Mouse (Mus musculus): ENCODE results near the gene 9130019O22Rik. TPM values are rescaled to one million over a fixed set of nuclear protein-coding genes. Genes with fewer than 3 reads are reported as not detected.
"Not testable (repeated sequence)": the region's sequence is repeated elsewhere in the genome, so short reads cannot be mapped to it uniquely, and the experiment has no call there.

The 9130019O22Rik gene
- polyA plus RNA-seq, 1 experiment: 0.02 TPM

DNA sequence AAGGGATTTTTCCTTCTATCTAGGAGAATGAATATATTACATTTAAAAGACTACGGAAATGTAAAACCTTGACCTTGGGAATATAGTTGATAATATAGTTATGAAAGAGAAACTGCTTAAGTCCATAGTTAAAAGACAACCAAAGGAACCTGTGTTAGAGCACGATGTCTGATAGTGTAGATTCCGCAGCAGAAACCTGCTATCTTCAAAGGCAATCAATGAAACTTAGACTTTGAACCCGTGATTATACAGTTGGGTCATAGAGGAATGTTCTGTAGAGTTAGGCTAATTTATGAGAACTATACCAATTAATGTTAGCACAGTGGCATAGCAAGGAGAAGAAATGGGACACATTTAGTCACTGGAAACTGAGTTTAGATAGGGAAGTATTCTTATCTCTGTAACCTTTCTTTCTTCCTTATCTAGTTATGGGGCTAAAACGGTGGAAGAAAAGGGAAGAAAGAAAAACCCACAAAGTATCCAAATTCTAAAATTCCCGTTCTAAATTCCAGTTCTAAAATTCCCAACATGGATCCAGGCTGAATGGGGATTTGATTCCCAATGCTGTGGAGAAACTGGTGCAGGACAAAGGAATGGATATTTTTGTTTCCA, 8.6 kb downstream of the 9130019O22Rik start:
- H3K36me3 ChIP-seq (ENCODE audit: control insufficient read depth): peaks cover 14% of the 10 kb centered on the region
- peaks cover 27% of the 10 kb centered on the region for H3K4me1 ChIP-seq (ENCODE audit: control insufficient read depth)
- no peak overlapping the region for H3K4me3 ChIP-seq (replicated peaks)
- H3K27me3 ChIP-seq (ENCODE audit: control insufficient read depth): no peaks in the 10 kb centered on the region
- H3K9me3 ChIP-seq (ENCODE audit: control insufficient read depth, low read length): peaks cover 8% of the 10 kb centered on the region
- TF ChIP-seq GATA1 (IDR thresholded peaks at IDR 0.05; ENCODE audit: low read length) (no peak), TAL1 (IDR thresholded peaks at IDR 0.05; ENCODE audit: low read length) (no peak)

DNA sequence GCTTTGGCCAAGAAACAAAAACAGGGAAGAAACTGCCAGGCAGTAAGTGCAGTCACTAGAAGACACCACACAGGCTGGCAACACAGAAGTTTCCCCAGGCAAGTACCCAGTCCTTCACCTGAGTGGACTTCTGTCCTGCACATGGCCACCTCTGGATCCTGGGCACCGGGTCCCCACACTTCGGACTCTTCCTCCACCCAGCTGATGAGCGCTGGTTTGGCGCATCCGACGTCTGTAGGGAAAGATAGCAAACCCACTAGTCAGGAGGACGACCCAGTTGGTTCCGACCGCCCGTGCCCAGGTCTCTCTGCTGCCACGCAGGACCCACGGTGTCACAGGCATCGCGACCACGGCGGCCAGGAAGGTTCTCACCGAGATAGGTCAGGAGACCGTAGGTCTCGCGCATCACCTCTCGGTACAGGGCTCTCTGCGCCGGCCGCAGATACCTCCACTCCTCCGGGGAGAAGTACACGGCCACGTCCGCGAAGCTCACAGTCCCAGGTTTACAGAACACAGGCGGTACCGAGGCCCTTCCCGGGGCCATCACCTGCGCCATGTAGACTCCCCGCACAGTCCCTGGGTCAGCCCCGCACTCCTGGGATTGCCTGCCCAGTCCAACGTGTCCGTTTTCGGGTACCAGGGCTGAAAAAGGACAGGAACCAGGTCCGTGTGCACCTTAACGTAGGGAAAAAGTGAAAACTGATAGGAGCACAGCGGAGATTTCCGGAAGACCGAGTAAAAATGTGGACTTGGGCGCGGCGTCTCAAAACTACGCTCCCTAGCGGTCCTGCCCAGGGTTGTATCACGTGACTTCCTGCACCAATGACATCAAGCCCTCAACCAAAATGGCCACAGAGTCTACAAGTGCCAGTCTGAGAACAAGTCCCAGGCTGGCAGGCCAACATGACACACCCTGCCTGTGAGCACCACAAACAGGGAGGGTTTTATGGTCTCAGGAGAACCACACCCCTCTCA, 11.4 kb downstream of the 9130019O22Rik start, which contains the start of gene Zfp747:
Gene Zfp747, minus strand, starts transcription at position 780 of the 975 bp plus-strand sequence.
- Histone ChIP-seq H3K4me3 (replicated peaks) (peak within 1 kb of the TSS; percentile 91), H3K36me3 (ENCODE audit: control insufficient read depth) (peaks cover 10% of the 10 kb centered on the region), H3K4me1 (ENCODE audit: control insufficient read depth) (peaks cover 32% of the 10 kb centered on the region)
- not testable (repeated sequence) for H3K27me3 ChIP-seq (ENCODE audit: control insufficient read depth); H3K9me3 ChIP-seq (ENCODE audit: control insufficient read depth, low read length)

DNA sequence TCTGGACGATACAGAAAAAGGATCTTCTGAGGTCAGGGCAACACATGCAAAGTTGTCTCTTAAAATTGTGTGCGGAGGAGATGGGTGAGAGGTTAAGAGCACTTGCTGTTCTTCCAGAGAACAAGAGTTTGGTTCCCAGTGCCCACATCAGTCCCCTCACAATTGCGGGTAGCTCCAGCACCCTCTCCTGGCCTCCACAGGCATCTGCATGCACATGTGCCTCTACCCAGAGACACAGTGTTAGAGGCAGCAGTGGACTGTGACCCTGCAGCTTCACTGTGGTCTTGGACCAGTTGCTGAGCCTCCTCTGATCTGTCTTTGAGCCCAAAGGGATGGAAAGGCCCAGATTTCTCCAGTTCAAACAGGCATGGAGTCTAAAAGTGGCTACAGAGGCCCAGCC, 15.1 kb downstream of the 9130019O22Rik start:
- H3K9me3 ChIP-seq (ENCODE audit: control insufficient read depth, low read length); H3K27me3 ChIP-seq (ENCODE audit: control insufficient read depth); H3K4me3 ChIP-seq (replicated peaks): not testable (repeated sequence)
- Histone ChIP-seq H3K36me3 (ENCODE audit: control insufficient read depth) (peaks cover 10% of the 10 kb centered on the region), H3K4me1 (ENCODE audit: control insufficient read depth) (peaks cover 23% of the 10 kb centered on the region)

DNA sequence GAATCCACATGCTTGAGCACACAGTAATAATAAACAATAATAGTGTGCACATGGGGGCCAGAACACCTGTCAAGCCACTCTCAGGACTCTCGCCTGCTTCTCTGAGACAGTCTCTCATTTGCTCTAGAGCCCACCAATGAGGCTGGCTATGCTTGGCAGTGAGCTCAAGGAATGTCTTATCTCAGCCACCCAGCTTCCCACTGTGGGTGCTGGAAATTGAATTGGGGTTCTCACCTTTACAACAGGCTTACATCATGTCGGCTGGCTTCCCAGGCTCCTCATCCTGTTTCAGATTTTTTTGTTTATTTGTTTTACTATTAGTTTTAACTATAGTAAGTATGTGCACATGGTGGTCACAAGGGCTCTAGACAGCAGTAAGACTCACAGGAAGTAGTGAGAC, 15.8 kb downstream of the 9130019O22Rik start:
- TF ChIP-seq GATA1 (IDR thresholded peaks at IDR 0.05; ENCODE audit: low read length) (no peak), TAL1 (IDR thresholded peaks at IDR 0.05; ENCODE audit: low read length) (no peak)
- Histone ChIP-seq H3K4me3 (replicated peaks) (no peak overlapping the region), H3K36me3 (ENCODE audit: control insufficient read depth) (peaks cover 10% of the 10 kb centered on the region), H3K27me3 (ENCODE audit: control insufficient read depth) (no peaks in the 10 kb centered on the region), H3K4me1 (ENCODE audit: control insufficient read depth) (peaks cover 20% of the 10 kb centered on the region), H3K9me3 (ENCODE audit: control insufficient read depth, low read length) (peaks cover 4% of the 10 kb centered on the region; the same call in 1 of the 2 replicates)

DNA sequence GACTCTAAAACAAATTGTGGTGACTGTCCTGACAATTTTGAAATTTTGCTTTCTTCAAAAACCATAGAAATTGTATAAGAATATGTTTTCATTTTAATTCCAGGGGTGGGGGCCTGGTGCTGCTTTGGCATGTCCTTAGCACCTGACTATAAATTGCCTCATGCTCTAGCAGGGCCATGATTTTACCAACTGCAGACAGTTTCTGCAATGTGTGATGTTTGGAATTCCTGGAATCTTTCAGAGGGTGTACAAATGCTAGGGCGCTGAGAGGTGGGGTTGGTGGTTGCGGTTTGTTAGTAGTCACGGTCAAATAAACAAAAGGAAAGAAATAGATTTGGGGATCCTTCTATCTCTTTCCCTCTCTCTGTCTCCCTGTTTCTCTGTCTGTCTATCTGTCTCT, 20.7 kb downstream of the 9130019O22Rik start:
- no peaks in the 10 kb centered on the region for H3K9me3 ChIP-seq (ENCODE audit: control insufficient read depth, low read length)
- H3K27me3 ChIP-seq (ENCODE audit: control insufficient read depth): peaks cover 29% of the 10 kb centered on the region
- no peaks in the 10 kb centered on the region for H3K36me3 ChIP-seq (ENCODE audit: control insufficient read depth)
- no peak overlapping the region for H3K4me3 ChIP-seq (replicated peaks)
- no peak for TF ChIP-seq TAL1 (IDR thresholded peaks at IDR 0.05; ENCODE audit: low read length)
- TF ChIP-seq GATA1 (IDR thresholded peaks at IDR 0.05; ENCODE audit: low read length): no peak
- H3K4me1 ChIP-seq (ENCODE audit: control insufficient read depth): peaks cover 11% of the 10 kb centered on the region

DNA sequence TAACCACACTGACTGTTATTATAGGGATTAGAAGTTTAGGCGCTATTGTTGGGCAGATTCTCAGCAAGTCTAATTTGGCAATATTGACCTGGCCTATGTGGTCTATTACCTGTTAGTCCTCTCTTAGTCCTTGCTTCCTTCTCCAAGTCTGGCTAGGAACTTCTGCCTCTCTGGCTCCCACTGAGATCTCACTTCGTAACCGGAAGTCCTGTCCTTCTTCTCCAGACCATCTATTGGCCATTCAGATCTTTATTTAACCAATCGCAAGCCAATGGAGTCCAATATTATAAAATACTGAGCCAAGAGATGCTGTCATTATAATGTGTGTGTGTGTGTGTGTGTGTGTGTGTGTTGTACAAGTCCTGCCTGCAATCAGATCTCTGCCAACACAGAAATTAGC, 22.8 kb downstream of the 9130019O22Rik start:
- no peaks in the 10 kb centered on the region for H3K36me3 ChIP-seq (ENCODE audit: control insufficient read depth)
- H3K27me3 ChIP-seq (ENCODE audit: control insufficient read depth): peaks cover 41% of the 10 kb centered on the region
- H3K4me3 ChIP-seq (replicated peaks): no peak overlapping the region
- H3K9me3 ChIP-seq (ENCODE audit: control insufficient read depth, low read length): no peaks in the 10 kb centered on the region
- no peak for TF ChIP-seq TAL1 (IDR thresholded peaks at IDR 0.05; ENCODE audit: low read length)
- no peak for TF ChIP-seq GATA1 (IDR thresholded peaks at IDR 0.05; ENCODE audit: low read length)
- peaks cover 10% of the 10 kb centered on the region for H3K4me1 ChIP-seq (ENCODE audit: control insufficient read depth)

DNA sequence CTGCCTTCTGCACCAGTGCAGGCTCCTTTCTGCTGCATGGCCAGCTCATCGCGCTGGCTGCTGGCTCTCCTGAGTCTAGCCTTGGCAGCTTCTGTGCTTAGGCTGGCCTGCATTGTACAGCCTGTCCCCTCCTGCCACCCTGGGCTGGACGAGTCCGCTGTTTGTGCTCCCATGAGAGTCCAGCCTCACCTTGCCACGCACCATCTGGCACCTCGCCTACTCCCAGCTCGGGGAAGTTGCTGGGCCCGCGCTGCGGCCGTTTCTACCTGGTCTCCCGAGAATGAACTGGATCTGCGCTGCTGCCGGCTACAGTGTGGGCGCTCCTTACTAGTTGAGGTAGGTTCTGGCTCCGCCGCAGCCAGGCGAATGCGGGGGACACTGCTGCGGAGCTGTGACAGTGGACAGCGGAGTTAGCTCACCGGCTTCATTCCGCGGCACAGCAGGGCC, 23.5 kb downstream of the 9130019O22Rik start:
- H3K27me3 ChIP-seq (ENCODE audit: control insufficient read depth): peaks cover 43% of the 10 kb centered on the region
- peaks cover 10% of the 10 kb centered on the region for H3K4me1 ChIP-seq (ENCODE audit: control insufficient read depth)
- no peaks in the 10 kb centered on the region for H3K9me3 ChIP-seq (ENCODE audit: control insufficient read depth, low read length)
- peak overlapping the region; percentile 14 for H3K4me3 ChIP-seq (replicated peaks)
- H3K36me3 ChIP-seq (ENCODE audit: control insufficient read depth): no peaks in the 10 kb centered on the region
- TF ChIP-seq GATA1 (IDR thresholded peaks at IDR 0.05; ENCODE audit: low read length): no peak
- no peak for TF ChIP-seq TAL1 (IDR thresholded peaks at IDR 0.05; ENCODE audit: low read length)

DNA sequence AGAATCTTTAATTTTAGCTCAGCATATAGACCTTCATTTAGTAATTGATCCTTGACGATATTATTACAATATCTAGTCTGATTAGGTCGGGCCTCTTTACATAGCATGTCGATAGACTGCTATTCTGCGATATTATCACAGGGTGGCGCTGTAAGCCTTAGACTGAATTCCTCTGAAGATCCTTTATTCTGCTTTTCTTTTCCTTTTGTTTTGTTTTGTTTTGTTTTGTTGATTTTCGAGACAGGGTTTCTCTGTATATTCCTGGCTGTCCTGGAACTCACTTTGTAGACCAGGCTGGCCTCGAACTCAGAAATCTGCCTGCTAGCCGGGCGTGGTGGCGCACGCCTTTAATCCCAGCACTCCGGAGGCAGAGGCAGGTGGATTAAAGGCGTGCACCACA, 24.5 kb downstream of the 9130019O22Rik start:
- not testable (repeated sequence) for H3K4me3 ChIP-seq (replicated peaks); H3K36me3 ChIP-seq (ENCODE audit: control insufficient read depth); H3K4me1 ChIP-seq (ENCODE audit: control insufficient read depth); H3K9me3 ChIP-seq (ENCODE audit: control insufficient read depth, low read length)
- peaks cover 51% of the 10 kb centered on the region for H3K27me3 ChIP-seq (ENCODE audit: control insufficient read depth)

DNA sequence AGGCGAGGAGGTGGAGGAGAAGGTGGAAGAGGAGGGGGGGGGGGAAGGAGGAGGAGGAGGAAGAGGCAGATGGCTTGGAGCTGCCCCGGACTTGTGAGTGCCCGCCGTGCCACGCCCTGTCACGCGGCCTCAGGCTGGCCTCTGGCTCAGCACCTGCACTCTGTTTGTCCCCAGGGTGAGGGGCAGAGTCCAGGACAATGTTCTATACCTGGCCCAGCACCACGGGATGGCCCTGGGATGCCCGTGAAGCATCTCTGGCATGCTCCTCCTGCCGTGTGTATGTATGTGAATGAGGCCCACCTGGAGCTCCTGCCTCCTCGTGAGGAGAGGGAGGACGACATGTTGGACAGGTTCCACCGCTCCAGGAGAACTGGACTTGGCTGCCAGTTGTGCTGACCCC, 25.5 kb downstream of the 9130019O22Rik start:
- Histone ChIP-seq H3K36me3 (ENCODE audit: control insufficient read depth) (no peaks in the 10 kb centered on the region), H3K9me3 (ENCODE audit: control insufficient read depth, low read length) (no peaks in the 10 kb centered on the region), H3K4me1 (ENCODE audit: control insufficient read depth) (peaks cover 10% of the 10 kb centered on the region), H3K27me3 (ENCODE audit: control insufficient read depth) (peaks cover 51% of the 10 kb centered on the region), H3K4me3 (replicated peaks) (no peak overlapping the region)
- TF ChIP-seq TAL1 (IDR thresholded peaks at IDR 0.05; ENCODE audit: low read length) (no peak), GATA1 (IDR thresholded peaks at IDR 0.05; ENCODE audit: low read length) (no peak)
